In genomic region chr4:123939838-123940237, GRCm38 (mm10) we compare ENCODE assay signal across 8 mouse cellular contexts. TPM values are rescaled to one million over a fixed set of nuclear protein-coding genes. Genes with fewer than 3 reads are reported as not detected.
A peak's percentile ranks its signal among the peaks of the same experiment; 100 is the strongest.
DNase-seq lines count a peak whose midpoint lies in the region; ATAC-seq and TF ChIP-seq lines count a peak whose summit lies in the region.
"Had no signal": no experiment of that assay in that cellular context is flagged by ENCODE, and none has a peak within 500 bp of the region (broad histone marks: within the 10 kb centered on the region; RNA-seq: fewer than 3 reads in every experiment).

No protein-coding gene starts in this region.

- H3K36me3 ChIP-seq in lung, postnatal 0 days (ENCODE audit: insufficient read depth, low read length) = peaks cover 16% of the 10 kb centered on the region; the same call in 1 of the 2 replicates
- peaks cover 16% of the 10 kb centered on the region for H3K36me3 ChIP-seq in small intestine, adult 2 months (ENCODE audit: control insufficient read depth, insufficient read depth, low read length)

- no peak overlapping the region for H3K4me3 ChIP-seq in lung, postnatal 0 days (ENCODE audit: low read depth, low read length)
- no peak overlapping the region for H3K4me3 ChIP-seq in small intestine, adult 2 months (ENCODE audit: low read depth, low read length)
- H3K4me3 ChIP-seq: limb, embryonic 15.5 days had no signal

- H3K9ac ChIP-seq in lung, postnatal 0 days (replicated peaks; ENCODE audit: low read depth) = no peak overlapping the region
- H3K9ac ChIP-seq: limb, embryonic 15.5 days had no signal

- TF ChIP-seq POLR2A in small intestine, adult 2 months (IDR thresholded peaks at IDR 0.05; ENCODE audit: low read depth, low read length) = no peak

- no peaks in the 10 kb centered on the region for H3K4me1 ChIP-seq in lung, postnatal 0 days (ENCODE audit: insufficient read depth, low read depth, low read length)
- H3K4me1 ChIP-seq in small intestine, adult 2 months (ENCODE audit: control insufficient read depth, insufficient read depth, insufficient read length, low read length) = no peaks in the 10 kb centered on the region
- H3K4me1 ChIP-seq: limb, embryonic 15.5 days had no signal

- DNase-seq in 3T3-L1 (ENCODE audit: low read depth, low spot score) = peak; percentile 87
- DNase-seq in CD8-positive naive resting alpha-beta T cell, adult 2 months (ENCODE audit: low read depth in 2 of 2, low spot score in 2 of 2) = peak; percentile 63 to 67
- DNase-seq in c-Kit-positive CD71-negative TER-119-negative erythroid progenitor cells, embryonic 14.5 days (ENCODE audit: low read depth) = peak; percentile 83
- DNase-seq in forelimb bud, embryonic 11.5 days (ENCODE audit: low read depth, low spot score) = peak; percentile 89
- peak; percentile 87 for DNase-seq in kidney, postnatal 4 days
- DNase-seq in lung, postnatal 0 days (ENCODE audit: low spot score) = peak; percentile 69

- H3K4me2 ChIP-seq in lung, postnatal 0 days (replicated peaks; ENCODE audit: low read depth, low read length) = no peak overlapping the region
- H3K4me2 ChIP-seq: limb, embryonic 15.5 days had no signal

- 7% methylated on average over 4 of the region's 4 CpGs for WGBS in lung, postnatal 0 days
- WGBS in small intestine, adult 2 months = 4% methylated on average over 4 of the region's 4 CpGs

- H3K27me3 ChIP-seq in lung, postnatal 0 days (replicated peaks; ENCODE audit: insufficient read depth, low read length) = no peaks in the 10 kb centered on the region
- no peaks in the 10 kb centered on the region for H3K27me3 ChIP-seq in small intestine, adult 2 months (ENCODE audit: control insufficient read depth, insufficient read depth, low read length)

- H3K27ac ChIP-seq in lung, postnatal 0 days (ENCODE audit: low read length) = no peak overlapping the region
- no peak overlapping the region for H3K27ac ChIP-seq in small intestine, adult 2 months (ENCODE audit: insufficient read depth, low read depth, low read length)
- H3K27ac ChIP-seq: limb, embryonic 15.5 days had no signal

- TF ChIP-seq CTCF in lung, postnatal 0 days (IDR thresholded peaks at IDR 0.05) = peak; percentile 87
- peak; percentile 36; the same call in 1 of the 2 replicates for TF ChIP-seq CTCF in small intestine, adult 2 months (IDR thresholded peaks at IDR 0.05; ENCODE audit: extremely low read depth, insufficient read length, insufficient replicate concordance, low read depth, low read length)

- TF ChIP-seq EP300 in lung, postnatal 0 days (IDR thresholded peaks at IDR 0.05) = no peak

- no peaks in the 10 kb centered on the region for H3K9me3 ChIP-seq in lung, postnatal 0 days (ENCODE audit: low read length)
- H3K9me3 ChIP-seq: limb, embryonic 15.5 days had no signal

- no peak for ATAC-seq in lung, postnatal 0 days

RNA-seq across cellular contexts. Expression of gene 4930535I16Rik, which starts 22.0 kb away (rescaled TPM):
- not detected in 2 replicates for polyA plus RNA-seq in lung, postnatal 0 days (2015; fragmentation: Nextera tagmentation; extraction: Ambion mirVana)
- 1.0 TPM in 1 of 2 replicates, not detected in the other for polyA plus RNA-seq in small intestine, adult 2 months (2012; rRNA removed)
- polyA plus RNA-seq: limb, embryonic 15.5 days had no signal

RNA-seq across cellular contexts. Expression of gene Rragc, which starts 22.6 kb away (rescaled TPM):
- 47.4 and 50.4 TPM in 2 replicates for polyA plus RNA-seq in lung, postnatal 0 days (2015; fragmentation: Nextera tagmentation; extraction: Ambion mirVana)
- 12.8 and 28.6 TPM in 2 replicates for polyA plus RNA-seq in small intestine, adult 2 months (2012; rRNA removed)

RNA-seq across cellular contexts. Expression of gene Mycbp, which starts 35.2 kb away (rescaled TPM):
- polyA plus RNA-seq in lung, postnatal 0 days (2015; fragmentation: Nextera tagmentation; extraction: Ambion mirVana) = 73.0 and 81.0 TPM in 2 replicates
- polyA plus RNA-seq in small intestine, adult 2 months (2012; rRNA removed) = 4.2 and 8.0 TPM in 2 replicates
